Mouse (Mus musculus): ENCODE results near the gene Angpt4.

The Angpt4 gene

GRCm38 (mm10) chr2:151981268-151981667, 70.3 kb downstream of the Angpt4 start:
- DNase-seq (ENCODE audit: low spot score), result no peak

GRCm38 (mm10) chr2:151982476-151982875, 71.5 kb downstream of the Angpt4 start:
- DNase-seq (ENCODE audit: low spot score), result no peak

GRCm38 (mm10) chr2:151984019-151984418, 73.0 kb downstream of the Angpt4 start:
- no peak for DNase-seq (ENCODE audit: low spot score)

DNA sequence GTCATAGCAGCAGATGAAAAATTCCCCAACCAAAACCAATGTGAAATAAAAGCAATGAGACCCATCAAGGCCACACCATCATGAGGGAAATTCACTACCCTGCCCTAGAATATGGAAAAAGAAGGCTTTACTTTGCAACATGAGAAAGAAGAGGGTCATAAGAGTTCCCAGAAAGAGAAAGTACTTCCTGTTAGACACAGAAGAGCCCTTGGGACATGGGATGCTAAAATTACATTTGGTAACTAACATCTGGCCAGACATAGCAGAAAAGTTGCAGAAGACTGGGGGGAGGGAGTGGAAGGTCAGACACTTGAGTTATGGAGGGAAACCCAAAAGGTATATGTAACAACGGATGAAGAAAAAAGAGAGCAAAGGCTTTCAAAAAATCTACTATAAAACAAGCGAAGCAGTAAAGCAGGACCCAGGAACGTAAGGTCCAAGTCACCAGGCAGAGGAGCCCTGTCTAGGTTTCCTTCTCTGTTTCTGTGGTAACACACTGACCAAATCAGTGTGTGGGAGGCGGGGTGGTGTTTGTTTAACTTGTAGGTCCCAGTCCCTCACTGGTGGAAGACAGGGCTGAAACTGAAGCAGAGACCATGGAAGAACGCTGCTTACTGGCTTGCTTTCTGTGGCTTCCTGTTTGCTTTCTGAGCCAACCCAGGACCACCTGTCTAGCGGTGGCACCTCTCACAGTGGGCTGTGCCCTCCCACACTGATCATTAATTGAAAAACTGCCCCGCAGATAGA, 74.6 kb downstream of the Angpt4 start:
- DNase-seq (ENCODE audit: low spot score), result no peak

DNA sequence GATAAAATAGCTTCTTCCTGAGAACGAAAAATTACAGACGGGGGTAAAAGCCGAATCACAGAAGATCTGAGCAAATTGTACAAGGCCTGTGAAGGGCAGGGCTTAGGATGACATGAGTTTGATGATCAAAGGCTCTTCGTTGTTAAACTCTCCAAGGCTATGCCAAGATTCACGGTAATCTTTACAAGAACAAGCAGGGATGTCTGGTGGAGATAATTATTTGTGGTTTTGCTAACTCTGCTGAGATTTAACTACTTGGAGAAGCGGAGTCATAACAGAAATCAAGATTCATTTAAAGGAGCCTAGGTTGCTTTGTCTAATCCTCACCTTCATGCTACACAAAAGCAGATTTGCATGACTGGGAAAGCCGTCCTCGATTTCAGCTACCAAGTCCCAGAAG, 75.9 kb downstream of the Angpt4 start:
- no peak for DNase-seq (ENCODE audit: low spot score)

- DNase-seq (ENCODE audit: low spot score), result no peak
These were observed 78.0 kb downstream of the Angpt4 start for GRCm38 (mm10) chr2:151988978-151989377.

- DNase-seq (ENCODE audit: low spot score), result no peak
These were observed 80.0 kb downstream of the Angpt4 start for GRCm38 (mm10) chr2:151990985-151991394.

- no peak for DNase-seq (ENCODE audit: low spot score)
These were observed 80.4 kb downstream of the Angpt4 start for GRCm38 (mm10) chr2:151991446-151991845.

DNA sequence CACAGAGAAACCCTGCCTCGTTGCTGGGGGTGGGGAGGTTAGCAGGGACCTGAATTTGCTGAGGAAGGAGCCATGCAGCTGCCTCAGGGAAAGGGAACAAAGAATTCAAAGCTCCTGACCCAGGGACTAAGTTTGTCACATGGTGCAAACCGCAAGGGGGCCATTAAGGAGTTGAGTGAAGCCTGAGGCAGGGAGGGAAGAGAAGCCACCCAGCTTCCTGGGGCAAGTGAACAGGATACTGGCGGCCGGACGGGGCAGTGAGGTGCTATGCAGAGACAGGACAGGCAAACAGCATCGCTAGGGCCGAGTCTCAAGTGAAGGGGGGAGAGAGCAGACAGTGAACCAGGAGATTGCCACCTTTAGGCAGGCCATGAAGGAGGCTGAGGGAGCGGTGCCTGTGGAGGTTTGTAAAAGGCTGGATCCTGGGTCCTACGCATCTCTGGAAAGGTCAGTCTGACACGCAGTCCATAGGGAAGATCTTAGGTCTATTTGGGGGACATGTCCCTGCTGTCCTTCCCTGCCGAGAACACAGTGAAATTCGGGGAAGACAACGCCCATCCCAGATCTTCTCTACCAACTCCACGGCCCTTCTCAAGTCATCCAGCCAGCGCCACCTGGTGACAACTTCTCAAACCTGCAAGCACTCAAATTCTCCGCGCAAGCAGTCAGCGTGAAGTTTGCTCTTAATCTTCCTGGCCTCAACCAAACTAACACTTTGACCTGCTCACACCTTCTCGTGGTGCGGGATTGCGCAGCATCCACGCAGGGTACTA, 83.5 kb downstream of the Angpt4 start:
- peak; percentile 59 for DNase-seq (ENCODE audit: low spot score)
